Mouse (Mus musculus) brown adipose tissue, adult 24 weeks (tissue): ENCODE data around the gene Nol9. TPM values are rescaled to one million over a fixed set of nuclear protein-coding genes. Genes with fewer than 3 reads are reported as not detected.
"Not testable (repeated sequence)": the region's sequence is repeated elsewhere in the genome, so short reads cannot be mapped to it uniquely, and the experiment has no call there.

ENCODE experiments used
- H3K27ac ChIP-seq: fragments of 200-500 bp; replicated peaks from 2 replicates; pipeline ENCODE4 v1.5.1; 2012; ENCODE audit warnings: low read depth, mild to moderate bottlenecking, low read length
- H3K4me1 ChIP-seq: fragments of 200-500 bp; 2 replicates; pipeline ENCODE4 v1.6.1; 2012; ENCODE audit warnings: low read length, mixed read lengths; ENCODE audit not compliant: control insufficient read depth, insufficient read depth, insufficient read length
- H3K4me3 ChIP-seq: fragments of 200-500 bp; 2 replicates; pipeline ENCODE4 v1.5.1; 2012; ENCODE audit warnings: low read depth, mild to moderate bottlenecking, low read length, moderate library complexity; ENCODE audit not compliant: insufficient read depth
- polyA plus RNA-seq: library from polyadenylated mRNA; stranded (reverse); fragments of >200 nt; gene quantifications from 2 replicates; pipeline ENCODE4 v1.2.4, GENCODE M21; 2012; ENCODE audit not compliant: missing spikeins, insufficient read depth, insufficient read length

The Nol9 gene
- polyA plus RNA-seq, 1 experiment: 5.0 TPM

- Histone ChIP-seq H3K4me1 (peaks cover 5% of the 10 kb centered on the region), H3K27ac (peak overlapping the region; percentile 44; the same call in 1 of the 2 replicates), H3K4me3 (peak overlapping the region; percentile 85)
Measured at GRCm38 (mm10) chr4:152026751-152027508, 12.2 kb upstream of the Nol9 start.

DNA sequence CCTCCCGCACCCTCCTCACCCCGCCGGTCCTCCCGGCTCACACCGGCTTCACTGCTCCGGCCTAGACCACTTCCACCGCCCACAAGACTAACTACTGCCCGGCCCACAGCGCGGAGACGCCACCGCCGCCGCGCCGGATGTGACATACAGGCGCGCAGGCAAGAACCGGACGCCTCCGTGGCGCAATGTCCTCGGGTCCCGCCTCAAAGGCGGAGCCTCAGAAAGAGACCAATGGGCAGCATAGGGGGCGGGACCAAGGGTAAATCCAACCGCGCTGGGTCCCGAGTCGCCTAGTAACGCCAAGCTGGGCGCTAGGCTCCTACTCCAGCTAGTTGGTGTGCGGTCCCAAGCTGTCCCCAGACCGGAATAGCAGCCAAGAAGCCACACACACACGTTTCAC lies 11.6 kb upstream of the Nol9 start, which contains the start of gene Zbtb48:
Gene Zbtb48 (minus strand): TSS at position 148 of the 400 bp plus-strand sequence.
- Histone ChIP-seq H3K4me3 (peak within 1 kb of the TSS; percentile 85), H3K27ac (peak within 1 kb of the TSS; percentile 44; the same call in 1 of the 2 replicates), H3K4me1 (peaks cover 5% of the 10 kb centered on the region)

- Histone ChIP-seq H3K4me3 (0 out of 2 replicates have a peak overlapping the region, but pooled peaks have one; percentile 59), H3K27ac (no peak overlapping the region), H3K4me1 (peaks cover 5% of the 10 kb centered on the region)
Measured at GRCm38 (mm10) chr4:152028456-152028855, 10.7 kb upstream of the Nol9 start.

- Histone ChIP-seq H3K4me1 (peaks cover 5% of the 10 kb centered on the region), H3K4me3 (no peak overlapping the region), H3K27ac (no peak overlapping the region)
Measured at GRCm38 (mm10) chr4:152029087-152029486, 10.0 kb upstream of the Nol9 start.

DNA sequence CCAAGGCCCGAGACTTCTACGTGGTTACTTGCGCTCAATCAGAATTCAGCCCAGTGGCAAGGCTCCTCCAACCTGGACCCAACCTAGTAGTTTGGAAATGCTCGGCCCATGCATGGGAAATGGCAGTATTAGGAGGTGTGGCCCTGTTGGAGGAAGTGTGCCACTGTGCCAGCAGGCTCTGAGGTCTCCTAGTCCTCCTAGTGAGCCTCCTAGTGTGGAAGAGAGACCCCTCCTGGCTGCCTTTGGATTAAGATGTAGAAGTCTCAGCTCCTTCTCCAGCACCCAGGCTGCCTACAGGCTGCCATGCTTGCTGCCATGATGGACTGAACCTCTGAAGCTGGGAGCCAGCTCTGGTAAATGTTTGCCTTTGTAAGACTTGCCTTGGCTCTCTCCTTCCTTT lies 9.1 kb upstream of the Nol9 start:
- Histone ChIP-seq H3K4me1 (peaks cover 5% of the 10 kb centered on the region), H3K4me3 (no peak overlapping the region), H3K27ac (no peak overlapping the region)

DNA sequence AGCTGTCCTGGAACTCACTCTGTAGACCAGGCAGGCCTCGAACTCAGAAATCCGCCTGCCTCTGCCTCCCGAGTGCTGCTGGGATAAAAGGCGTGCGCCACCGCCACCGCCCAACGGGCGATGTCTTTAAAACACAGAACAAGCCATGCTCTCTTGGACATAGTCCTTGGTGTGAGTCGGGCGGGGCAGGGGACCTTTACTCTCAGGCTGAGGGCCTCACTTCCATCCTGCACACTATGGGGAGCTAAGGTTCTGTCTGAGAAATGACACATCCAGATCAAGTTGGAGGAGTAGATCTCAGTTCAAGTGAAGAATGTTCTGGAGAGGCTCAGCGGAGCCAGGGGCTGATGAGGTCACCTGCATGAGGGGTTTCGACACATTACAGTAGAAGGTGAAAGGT lies 6.2 kb upstream of the Nol9 start:
- H3K27ac ChIP-seq: no peak overlapping the region
- H3K4me1 ChIP-seq: no peaks in the 10 kb centered on the region
- no peak overlapping the region for H3K4me3 ChIP-seq

DNA sequence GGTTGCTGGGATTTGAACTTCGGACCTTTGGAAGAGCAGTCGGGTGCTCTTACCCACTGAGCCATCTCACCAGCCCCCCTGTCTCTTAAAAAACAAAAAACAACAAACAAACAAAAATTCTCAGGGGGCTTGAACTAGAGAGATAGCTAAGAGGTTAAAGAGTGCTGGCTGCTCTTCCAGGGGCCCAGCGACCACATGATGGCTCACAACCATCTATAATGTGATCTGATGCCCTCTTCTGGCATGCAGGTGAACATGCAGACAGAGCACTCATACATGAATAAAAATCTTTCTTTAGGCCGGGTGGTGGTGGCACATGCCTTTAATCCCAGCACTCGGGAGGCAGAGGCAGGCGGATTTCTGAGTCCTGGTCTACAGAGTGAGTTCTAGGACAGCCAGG lies 2.7 kb upstream of the Nol9 start:
- not testable (repeated sequence) for H3K4me1 ChIP-seq, H3K4me3 ChIP-seq, H3K27ac ChIP-seq

DNA sequence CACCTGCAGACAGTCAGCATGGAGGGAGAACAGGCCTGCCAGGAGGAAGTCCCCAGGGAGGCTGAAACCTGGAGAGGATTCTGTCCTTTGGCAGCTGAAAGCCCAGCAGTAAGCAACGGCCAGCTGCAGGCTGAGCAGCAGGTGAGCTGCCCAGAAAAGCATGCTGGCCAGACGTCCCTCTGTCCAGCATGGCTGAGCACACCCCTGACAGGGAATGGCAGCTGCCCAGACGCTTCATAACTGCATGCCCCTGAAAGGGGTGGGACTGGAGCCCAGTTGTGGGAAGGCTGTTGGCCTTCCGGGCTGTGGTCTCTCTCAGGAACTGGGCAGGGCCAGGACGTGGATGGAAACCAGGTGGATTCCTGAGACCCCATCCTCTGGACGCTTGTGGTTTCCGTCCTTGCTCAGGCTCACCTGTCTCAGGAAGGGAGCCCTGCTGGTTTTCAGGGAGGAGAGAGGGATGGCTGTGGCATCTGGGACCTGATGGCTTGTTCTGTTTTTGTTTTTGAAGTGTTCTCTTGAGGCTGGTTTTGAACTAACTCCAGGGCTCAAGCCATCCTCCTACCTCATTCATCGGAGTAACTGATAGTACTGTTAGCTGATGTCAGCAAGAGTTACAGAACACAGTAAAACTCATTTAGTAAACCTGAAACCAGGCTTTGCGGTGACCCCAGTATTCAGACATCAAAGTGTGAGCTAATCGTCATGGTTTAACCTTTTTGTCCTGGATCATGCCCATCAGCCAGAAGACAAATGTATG lies 716 bp upstream of the Nol9 start, which contains the start of gene Tas1r1:
Gene Tas1r1 (minus strand): TSS at position 344 of the 760 bp plus-strand sequence.
- Histone ChIP-seq H3K27ac (no peak within 1 kb of the TSS), H3K4me3 (peak within 1 kb of the TSS; percentile 88), H3K4me1 (peaks cover 8% of the 10 kb centered on the region)

- peaks cover 8% of the 10 kb centered on the region for H3K4me1 ChIP-seq
- H3K27ac ChIP-seq: no peak overlapping the region
Measured at GRCm38 (mm10) chr4:152039831-152040310, 750 bp downstream of the Nol9 start.

GRCm38 (mm10) chr4:152041924-152042641 lies 3.0 kb downstream of the Nol9 start:
- H3K27ac ChIP-seq: no peak overlapping the region
- H3K4me1 ChIP-seq: peaks cover 8% of the 10 kb centered on the region
- no peak overlapping the region for H3K4me3 ChIP-seq

More at GRCm38 (mm10) chr4:152039831-152040310, 750 bp downstream of the Nol9 start:
- H3K4me3 ChIP-seq: peak overlapping the region; percentile 88

DNA sequence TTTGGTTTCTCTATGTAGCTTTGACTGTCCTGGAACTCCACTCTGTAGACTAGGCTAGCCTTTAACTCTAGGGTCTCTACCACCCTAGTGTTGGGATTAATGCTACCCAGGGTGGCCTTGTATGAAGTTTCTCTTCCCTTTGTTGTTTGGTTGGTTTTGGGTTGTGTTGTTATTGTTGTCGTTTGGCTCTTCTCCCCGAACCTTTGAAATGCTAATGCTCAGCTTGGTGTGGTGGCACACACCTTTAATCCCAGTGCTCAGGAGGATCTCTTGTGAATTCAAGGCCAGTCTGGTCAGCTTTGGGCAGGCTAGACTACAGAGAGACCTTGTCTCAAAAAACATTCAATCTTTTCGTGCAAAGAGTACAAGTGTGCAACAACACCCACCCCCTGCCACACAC lies 4.0 kb downstream of the Nol9 start:
- no peak overlapping the region for H3K27ac ChIP-seq
- peaks cover 8% of the 10 kb centered on the region for H3K4me1 ChIP-seq
- no peak overlapping the region for H3K4me3 ChIP-seq

DNA sequence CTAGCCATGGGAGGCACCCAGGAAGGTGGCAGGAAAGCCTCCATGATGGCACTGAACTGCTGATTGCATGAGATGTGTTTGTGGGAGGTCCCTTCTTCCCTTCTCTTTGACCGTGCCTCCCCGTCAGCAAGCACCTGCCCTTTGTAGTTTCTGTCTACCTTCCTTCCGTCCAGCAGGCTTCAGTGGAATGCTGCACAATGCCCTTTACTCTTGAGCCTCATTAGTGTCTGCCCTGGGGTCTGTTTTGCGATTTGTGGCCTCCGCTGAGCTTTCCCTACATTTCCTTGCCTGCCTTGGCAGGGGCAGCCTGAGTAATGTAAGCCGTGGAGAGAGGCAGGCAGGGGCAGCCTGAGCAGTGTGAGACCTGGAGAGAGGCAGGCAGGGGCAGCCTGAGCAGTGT lies 5.5 kb downstream of the Nol9 start:
- H3K4me1 ChIP-seq: peaks cover 8% of the 10 kb centered on the region
- H3K4me3 ChIP-seq: no peak overlapping the region
- no peak overlapping the region for H3K27ac ChIP-seq

DNA sequence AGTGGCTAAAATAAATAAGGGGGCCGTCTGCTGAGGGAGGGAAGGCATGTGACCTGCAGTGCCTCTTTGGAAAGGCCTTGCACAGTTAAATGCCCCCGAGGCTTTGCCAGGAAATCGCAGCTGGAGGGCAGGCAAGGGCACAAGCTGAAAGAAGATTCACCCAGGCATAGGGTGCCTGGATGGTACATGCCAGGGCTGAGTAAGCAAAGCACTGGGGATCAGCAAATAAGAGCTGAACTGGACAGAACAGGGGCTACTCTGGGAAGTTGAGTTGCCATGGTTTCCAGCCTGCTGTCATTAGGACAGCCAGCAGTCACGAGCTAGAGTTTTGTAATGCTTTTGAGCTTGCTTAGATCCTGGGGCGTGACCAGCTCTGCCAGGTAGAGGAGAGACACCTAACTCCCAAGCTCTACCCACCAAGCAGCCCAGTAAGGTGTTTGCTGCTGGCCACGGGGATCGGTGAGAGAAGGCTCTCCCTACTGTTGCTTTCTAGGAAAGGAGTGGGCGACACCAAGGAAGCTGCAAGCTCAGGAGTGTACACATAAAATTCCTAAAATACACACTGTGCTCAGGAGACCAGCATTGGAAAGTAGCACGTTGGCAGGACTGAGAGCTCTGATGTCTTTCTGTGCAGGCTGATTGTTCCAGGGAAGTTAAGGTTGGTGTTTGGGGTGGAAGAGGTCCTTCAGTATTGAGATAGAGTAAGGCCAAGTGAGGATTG lies 23.4 kb downstream of the Nol9 start:
- Histone ChIP-seq H3K27ac (no peak overlapping the region), H3K4me3 (no peak overlapping the region), H3K4me1 (no peaks in the 10 kb centered on the region; the same call in 1 of the 2 replicates)

DNA sequence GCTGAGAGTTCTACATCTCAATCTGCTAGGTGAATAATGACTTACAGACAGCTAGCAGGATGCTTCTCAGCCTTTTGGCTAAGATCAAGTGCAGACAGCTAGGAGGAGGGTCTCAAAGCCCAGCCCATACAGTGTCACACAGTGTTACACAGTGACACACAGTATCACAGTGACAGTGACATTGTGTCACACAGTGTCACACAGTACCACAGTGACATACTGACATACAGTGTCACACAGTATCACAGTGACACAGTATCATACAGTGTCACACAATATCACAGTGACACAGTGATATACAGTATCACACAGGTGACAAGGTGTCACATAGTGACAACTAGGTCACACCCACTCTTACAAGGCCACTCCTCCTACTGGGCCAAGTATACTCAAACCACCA lies 28.2 kb downstream of the Nol9 start:
- no peak overlapping the region for H3K4me3 ChIP-seq
- peaks cover 4% of the 10 kb centered on the region; the same call in 1 of the 2 replicates for H3K4me1 ChIP-seq
- H3K27ac ChIP-seq: no peak overlapping the region
